Mouse (Mus musculus) cerebellum, adult 11 months (tissue): ENCODE measurements around the gene Rasl11a.
"Not testable (repeated sequence)": the region's sequence is repeated elsewhere in the genome, so short reads cannot be mapped to it uniquely, and the experiment has no call there.

Source experiments
- DNase-seq: peaks from one replicate; pipeline ENCODE4 v3.0.0; 2022

Gene Rasl11a

DNA sequence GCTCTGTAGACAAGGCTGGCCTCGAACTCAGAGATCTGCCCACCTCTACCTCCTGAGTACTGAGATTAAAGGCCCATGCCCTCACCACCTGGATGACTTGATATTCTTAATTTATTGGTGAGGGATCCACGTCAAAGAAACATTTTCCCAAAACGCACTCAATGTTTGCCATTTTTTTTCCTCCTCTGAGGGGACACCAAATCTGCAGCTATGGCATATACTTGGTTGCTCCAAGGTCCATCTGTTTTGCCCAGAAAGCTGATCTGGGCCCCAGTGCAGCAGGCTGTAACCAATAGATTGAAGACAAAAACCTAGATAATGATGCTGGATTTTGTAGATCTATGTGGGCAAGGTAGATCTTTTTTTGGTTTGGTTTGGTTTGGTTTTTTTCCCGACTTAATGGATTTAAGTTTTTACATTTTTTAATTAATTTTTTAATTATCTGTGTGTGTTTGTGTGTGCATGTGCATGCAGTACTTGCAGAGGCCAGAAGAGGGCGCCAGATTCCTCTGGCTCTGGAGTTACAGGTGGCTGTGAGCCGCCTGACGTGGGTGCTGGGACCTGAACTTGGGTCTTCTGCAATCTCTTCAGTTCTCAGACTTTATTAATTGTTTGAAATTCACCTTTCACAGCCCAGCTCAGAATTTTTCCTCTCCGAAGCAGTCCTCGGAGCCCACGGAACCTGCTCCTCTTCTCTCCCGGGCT, 48.8 kb downstream of the Rasl11a start:
- DNase-seq: no peak

DNA sequence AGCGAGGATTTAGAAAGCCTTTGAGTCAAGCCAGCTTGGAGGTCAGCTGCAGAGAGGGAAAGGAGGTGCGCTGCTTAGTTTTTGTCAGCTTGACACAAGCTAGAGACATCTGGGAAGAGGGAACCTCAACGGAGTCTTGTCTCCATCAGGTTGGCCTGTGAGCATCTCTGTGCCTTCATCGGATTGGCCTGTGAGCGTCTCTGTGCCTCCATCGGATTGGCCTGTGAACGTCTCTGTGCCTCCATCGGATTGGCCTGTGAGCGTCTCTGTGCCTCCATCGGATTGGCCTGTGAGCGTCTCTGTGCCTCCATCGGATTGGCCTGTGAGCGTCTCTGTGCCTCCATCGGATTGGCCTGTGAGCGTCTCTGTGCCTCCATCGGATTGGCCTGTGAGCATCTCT, 50.8 kb downstream of the Rasl11a start:
- DNase-seq: not testable (repeated sequence)

DNA sequence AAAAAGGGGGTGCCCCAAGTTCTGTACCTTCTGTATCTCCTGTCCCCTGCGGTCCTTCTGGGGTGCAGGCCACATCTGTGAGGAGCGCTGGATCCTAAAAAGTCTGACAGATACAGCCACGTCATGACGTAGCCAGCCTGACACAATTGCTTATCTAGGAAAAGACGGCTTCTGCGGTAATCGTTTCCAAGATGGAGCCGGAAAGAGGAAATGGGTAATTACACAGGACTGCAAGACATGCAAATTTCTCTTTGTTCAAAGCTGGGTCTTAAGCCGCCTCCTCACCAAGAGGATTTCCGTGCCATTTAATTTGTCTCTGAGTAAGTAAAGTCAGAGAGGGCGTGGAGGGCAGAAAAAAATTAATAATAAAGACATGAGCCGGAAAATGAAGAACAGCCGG, 52.1 kb downstream of the Rasl11a start:
- no peak for DNase-seq
